Mouse (Mus musculus): ENCODE results near the gene 4930550L24Rik.

4930550L24Rik gene

GRCm38 (mm10) chrX:58909060-58909459 is at the start of gene 4930550L24Rik:
Gene 4930550L24Rik (plus strand): TSS chrX:58909360.
- no peak for DNase-seq

- DNase-seq: no peak
These were observed 8.4 kb upstream of the 4930550L24Rik start for GRCm38 (mm10) chrX:58900753-58901152.

- DNase-seq: peak; percentile 50
These were observed 58.8 kb downstream of the 4930550L24Rik start for GRCm38 (mm10) chrX:58967969-58968368.

Measured in embryo, embryonic 11 days (tissue).